Mouse (Mus musculus) frontal cortex, postnatal 10 days (tissue): Measurements from ENCODE around the gene Sphk2.
"Not testable (repeated sequence)": the region's sequence is repeated elsewhere in the genome, so short reads cannot be mapped to it uniquely, and the experiment has no call there.

Experiments
- DNase-seq, 2 experiments: peaks; one replicate each; pipeline ENCODE4 v3.0.0; 2022; ENCODE audit warnings: low spot score in 2 of 2, mixed read lengths in 1 of 2

Sphk2 gene

DNA sequence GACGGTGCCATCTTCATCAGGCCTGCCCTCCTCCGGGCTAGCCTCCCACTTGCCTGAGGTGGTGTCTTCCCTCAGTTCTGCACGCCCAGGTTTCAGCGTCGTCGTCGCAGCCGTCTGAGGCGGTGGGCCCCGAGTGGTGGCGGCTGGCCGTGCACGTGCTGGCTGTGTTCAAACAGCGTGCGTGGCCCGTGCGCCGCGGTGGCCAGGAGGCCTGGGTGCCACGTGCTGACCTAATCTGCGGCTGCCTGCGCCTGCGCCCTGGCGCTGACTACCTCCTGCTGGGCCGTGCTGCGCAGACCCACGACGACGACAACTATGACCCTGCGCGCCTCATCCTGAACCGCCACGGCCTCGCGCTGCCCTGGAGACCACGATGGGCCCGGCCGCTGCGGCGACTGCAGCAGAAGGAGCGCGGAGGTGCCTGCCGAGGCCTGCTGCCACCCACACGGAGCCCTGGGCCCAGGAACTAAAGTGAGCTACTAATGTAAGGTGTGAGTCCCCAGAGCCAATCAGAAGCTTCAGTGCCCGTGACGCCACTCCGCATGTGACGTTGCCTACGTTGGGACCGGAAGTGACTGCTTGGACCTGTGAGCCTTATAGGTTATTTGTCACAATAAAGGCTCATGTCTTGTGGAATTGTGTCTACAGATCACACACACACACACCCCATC, 23.7 kb downstream of the Sphk2 start, which contains the start of gene Sec1:
Sec1 (minus strand) TSS at position 482 of the 671 bp plus-strand sequence.
- DNase-seq, result no peak

DNA sequence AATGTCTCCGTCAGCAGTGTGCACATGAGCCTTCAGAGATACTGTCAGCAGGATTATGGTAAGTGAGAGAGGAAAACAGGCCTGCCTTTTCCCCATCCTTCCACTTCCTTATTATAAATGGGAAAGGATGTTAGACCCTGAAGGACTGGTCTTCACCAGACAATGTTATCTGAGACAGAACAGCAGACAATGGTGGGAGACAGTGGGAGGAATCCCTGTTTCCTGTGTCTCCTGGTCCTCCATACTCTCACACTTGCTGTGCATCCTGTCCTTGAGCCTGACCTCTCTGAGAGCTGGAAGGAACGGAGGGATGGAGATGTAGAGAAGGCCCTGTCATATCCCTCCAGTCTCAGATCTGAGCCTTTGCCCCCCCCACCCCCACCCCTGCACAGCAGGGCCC, 25.4 kb downstream of the Sphk2 start:
- no peak for DNase-seq

DNA sequence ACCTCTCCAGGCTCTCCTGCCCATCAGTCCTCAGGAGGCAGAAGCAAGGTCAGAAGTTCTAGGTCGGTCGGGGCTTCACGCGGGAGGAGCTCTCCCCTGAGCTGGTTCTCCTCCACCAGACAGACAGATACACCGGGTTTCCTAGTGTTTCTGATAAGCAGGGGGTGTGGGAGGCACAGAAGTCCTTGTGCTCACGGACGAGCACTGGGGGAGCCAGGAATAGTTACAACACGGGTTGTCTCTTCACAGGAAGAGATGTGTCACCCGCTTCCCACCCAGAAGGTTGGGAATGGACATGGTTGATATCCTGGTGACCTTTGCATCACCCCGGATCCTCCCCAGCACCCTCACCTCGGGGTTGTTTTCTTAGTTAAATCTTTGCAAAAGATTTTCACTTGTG, 28.0 kb downstream of the Sphk2 start:
- DNase-seq, result no peak

DNA sequence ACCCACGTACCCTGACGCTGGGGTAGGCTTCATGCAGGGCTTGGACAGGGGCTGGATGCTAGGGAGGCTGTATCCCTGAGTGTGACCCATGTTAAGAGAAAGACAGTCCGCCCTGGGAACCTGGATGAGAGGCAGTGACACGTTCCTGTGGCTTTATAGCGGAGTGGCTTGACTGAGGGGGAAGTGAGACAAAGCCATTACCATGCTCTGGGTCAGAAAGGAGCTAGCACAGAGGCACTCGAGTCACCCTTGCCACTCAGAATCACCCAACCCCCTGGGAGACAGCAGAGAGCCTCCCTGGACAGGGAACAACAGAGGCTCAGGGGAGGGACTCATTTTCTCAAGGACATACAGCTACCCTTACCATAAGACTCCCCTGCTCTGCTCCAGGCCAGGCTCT, 28.7 kb downstream of the Sphk2 start:
- no peak for DNase-seq

DNA sequence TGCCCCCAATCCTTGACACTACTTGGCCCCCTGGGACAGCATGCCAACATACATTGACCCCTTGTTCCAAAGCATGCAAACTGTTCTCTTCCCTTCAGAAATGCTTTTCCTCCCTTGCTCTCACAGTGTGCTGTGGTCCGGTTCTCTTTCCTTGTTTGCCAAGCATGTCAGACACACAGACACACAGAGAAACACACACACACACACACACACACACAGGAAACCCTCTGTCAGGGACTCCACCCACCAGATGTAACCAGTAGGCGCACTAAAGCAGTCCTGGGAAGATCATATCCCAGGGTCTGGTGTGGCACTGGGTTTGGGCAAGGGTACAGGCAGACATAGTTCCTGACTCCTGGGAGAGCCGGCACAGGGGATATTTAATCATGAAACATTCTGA, 31.0 kb downstream of the Sphk2 start:
- DNase-seq, result no peak

DNA sequence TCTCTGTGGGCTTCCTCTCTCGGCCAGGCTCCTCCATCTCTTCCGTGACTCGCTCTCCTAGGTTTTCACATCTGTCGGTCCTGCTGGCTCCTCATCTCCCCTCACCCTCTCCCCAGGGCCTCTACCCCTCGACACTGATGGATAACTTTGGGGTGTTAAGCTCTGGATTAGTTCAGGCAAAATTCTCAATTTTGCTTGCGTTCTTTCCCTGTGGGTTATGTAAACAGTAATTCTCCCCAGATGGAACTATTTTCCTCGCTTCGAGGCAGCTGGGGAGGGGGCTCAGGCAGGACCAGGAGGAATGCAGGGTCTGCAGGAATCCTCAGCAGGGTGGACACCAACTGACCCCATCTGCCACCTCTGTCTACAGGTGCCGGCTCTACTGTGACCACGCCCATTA, 32.0 kb downstream of the Sphk2 start:
- no peak for DNase-seq

DNA sequence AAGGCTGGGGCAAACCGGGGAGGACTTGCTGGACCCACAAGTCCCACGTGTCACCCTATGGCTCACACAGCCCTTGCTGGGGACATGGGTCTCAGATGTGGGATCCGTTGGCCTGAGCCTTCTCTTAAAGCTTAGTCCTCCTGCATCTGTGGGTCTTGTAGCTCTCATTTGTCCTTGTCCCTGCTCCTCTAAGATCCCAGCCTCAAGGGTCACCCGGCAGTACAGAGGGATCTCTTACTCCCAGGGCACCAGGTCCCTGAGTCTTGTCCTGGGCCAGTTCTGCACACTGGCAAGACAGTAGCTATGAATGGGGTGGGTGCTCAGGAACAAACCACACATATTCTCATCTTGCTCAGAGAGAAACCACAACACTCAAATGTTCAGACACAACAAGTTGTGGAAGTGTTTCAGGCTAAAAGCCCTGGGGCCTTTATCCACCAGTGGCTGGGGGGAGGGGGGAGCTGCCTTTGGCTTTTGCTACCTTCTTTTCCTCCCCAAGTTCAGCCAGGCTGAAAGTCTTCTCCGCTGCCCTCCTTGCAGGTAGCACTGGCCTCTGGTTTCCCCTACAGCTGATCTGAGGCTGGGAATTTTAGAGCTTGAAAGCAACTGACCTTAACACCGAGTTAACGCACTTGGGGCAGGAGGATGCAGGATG, 34.3 kb downstream of the Sphk2 start, which contains the start of gene Ntn5:
Ntn5 (plus strand) TSS at position 627 of the 655 bp plus-strand sequence.
- no peak for DNase-seq

DNA sequence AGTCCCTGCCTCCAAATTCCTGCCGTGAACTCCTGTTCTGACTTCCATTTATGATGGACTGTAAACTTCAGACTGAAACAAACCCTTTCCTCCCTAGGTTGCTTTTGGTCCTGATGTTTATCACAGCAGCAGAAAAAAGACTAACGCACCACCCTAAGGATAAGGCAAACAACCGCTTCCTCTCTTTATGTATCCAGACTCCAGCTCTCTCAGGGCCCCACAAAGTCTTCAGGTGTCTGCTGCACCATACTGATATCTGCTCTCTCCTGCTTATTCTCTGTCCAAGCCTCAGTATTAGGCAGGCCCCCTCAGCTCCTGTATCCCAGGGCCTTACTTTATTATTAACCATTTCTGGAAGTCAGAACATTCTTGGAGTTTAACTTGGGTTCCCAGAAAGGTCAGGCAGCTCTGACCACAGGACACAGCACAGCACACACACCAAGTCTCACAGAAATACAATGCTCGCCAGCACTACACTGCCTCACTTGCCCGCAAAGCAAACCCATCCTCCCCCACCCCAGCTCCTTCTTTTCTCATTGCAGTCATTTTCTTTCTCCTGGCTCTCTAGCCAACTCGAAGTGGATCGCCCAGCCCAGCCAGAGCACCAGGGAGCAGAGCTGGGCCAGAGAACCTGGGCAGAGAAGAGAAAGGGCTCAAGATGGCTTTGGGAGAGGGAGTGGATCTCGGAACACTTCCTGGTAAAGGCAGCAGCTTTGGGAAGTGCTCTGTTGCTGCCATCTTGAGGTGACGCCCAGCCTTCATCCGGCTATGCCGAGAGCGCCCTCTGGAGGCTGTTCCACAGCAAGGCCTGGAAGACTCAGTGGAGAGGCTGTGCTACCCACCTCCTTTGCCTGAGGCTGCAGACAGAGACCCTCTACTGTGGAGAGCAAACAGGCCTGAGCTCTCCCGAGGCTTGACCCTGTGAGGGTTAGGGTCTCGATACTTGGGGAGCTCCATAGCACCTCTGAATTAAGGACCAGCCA, 35.4 kb downstream of the Sphk2 start:
- peak in 1 of 2 experiments; percentile 83 for DNase-seq

DNA sequence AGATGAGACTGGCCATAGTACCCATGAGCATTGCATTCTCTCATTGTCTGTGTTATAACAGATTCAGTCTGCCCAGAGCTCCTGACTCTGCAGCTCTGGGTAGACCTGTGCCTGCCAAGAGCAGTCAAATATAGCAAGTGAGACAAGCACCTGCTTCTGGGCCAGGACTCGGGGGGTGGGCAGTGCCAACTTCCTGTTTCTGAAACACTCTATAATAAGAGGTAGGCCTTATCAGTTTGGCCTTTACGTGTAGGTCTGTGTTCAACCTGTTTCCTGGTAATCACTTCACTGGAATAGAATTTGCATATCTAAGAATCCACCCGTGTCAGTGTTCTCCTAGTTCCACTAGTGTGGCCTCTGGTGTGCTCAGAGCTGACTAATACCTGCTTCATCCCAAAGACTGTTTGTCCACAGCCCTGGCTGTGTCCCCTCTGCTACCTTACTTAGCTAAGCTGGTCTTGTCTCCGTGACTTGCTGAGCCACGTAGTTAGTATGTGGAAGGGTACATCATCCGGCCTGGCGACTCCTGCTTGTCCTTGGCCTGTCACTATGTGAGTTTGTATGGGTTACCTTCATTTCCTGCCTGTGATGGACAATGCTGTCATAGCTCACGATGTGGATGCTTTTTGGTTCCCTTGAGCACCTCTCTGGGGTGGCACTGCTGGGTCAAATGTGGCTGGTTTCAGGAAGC, 36.6 kb downstream of the Sphk2 start:
- DNase-seq, result no peak

DNA sequence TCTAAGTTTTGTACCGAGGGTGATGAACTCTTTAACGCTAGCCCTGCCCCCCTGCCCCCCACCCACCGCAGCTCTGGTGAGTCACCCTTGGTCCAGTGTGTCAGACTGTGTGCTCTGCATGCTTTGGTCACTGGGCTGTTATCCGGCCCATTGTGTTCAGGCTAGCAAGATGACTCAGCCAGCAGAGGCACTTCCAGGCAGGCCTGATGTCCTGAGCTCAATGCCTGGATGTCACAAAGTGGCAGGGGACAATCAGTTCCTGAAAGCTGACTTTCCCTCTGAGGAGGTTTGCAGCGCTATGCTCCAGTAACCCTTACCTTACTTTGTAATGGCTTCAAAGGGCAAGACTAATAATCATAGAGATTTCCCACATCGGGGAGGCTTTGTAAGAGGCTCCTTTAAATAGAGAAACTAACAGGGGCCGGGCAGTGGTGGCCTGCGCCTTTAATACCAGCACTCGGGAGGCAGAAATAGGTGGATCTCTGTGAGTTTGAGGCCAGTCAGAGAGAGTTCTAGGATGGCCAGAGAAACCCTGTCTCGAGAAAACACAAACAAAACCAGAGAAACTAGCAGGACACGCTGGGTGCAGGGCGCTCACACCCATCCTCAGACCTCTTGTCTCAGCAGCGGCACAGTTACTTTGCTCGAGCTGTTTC, 37.7 kb downstream of the Sphk2 start:
- DNase-seq, result no peak

DNA sequence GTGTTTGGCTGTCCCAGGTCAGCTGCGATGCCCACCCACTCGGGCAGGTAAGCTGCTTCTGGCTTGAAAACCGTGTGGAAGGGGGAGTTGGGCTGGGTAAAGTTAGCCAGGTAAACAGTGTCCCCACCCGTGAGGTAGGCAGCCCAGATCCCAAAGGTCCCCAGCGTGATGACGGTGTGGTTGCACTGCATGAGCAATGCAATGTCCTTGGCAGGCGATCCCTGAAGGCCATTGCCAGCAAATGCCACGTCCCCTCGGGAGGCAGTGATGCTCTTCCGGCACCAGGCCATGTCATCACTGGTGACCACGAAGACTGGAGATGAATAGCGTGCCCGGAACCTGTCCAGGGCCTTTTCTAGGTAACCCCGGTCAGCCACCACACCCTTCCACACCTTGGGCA, 39.3 kb downstream of the Sphk2 start:
- no peak for DNase-seq

DNA sequence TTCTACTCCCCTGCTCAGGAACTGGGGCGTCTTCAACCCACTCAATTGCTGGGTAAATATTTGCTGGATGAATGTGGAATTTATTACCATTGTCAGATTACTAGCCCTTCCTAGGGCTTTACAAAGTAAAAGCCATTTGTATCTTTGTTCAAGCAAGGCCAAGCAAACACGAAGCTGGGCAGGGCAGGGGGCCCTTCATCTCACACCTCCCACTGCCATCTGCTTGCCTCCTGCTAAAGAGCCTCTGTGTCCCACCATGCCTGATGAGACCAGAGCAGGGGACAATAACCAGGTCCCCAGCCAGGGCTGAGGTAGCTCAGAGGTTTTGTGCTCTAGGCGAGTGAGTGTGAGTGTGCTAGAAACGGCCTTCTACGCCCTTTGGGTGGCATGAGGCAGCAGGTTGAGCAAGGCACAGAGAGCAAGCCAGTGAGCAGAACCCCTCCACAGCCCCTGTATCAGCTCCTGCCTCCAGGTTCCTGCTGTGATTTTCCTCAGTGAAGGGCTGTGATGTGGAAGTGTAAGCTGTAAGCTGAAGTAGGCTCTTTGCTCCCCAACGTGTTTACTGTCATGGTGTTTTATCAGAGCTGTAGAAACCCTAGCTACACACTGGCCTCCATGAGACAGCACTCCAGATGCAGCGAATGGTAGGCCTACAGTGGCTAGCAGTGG, 40.0 kb downstream of the Sphk2 start:
- no peak for DNase-seq

DNA sequence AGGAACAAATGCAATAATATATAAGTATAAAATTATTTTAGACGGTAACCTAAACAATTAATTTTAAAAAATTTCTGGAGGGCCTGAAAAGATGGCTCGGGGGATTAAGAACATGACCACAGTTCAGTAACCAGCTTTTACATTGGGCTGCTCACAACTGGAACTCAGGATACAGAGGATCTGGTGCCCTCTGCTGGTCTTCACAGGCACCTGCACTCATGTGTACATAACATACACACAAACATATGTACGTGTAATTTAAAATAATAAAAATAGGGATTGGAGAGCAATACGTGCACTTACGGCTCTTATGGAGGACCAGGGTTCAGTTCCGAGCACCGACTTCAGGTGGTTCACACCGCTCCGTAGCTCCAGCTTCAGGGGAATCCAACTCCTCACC, 48.9 kb downstream of the Sphk2 start:
- no peak for DNase-seq

DNA sequence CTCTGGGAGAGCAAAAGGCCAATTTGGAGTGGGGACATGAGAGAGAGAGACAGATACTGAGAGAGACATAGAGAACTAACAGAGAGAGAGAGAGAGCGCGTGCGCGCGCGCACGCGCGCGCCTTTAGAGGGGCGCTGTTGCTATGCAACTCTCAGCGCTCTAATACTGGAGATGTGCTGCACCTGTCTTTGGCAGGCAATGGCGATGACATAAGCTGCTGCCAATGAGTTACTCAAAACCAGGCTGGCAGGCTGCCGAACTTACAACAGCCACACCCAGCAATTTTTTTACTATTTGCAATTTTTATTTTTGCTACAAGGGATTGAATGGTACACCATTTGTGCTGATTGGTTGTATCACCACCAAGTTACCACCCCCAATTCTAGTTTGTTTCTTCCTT, 50.0 kb downstream of the Sphk2 start:
- DNase-seq, result no peak

DNA sequence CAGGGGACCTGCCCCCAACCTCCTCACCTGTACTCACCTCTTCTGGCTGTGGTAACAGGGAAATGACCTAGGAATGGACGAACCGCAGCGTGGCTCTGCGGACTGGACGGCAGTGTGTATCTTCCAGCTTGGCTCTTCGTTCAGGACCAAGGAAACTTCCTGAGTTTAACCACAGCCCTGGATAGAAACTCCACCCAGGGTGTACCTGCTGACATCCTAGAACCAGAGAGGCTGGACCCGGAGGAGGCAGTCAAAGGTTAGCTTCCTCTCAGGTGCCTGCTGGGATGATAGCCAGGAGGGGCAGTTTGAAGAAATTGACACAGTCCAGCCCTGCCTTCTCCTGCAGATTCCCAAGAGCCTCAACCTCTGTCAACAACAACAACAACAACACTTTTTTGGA, 51.6 kb downstream of the Sphk2 start, which contains the start of gene Fut2:
Fut2 (minus strand) TSS at position 234 of the 400 bp plus-strand sequence.
- DNase-seq, result no peak

DNA sequence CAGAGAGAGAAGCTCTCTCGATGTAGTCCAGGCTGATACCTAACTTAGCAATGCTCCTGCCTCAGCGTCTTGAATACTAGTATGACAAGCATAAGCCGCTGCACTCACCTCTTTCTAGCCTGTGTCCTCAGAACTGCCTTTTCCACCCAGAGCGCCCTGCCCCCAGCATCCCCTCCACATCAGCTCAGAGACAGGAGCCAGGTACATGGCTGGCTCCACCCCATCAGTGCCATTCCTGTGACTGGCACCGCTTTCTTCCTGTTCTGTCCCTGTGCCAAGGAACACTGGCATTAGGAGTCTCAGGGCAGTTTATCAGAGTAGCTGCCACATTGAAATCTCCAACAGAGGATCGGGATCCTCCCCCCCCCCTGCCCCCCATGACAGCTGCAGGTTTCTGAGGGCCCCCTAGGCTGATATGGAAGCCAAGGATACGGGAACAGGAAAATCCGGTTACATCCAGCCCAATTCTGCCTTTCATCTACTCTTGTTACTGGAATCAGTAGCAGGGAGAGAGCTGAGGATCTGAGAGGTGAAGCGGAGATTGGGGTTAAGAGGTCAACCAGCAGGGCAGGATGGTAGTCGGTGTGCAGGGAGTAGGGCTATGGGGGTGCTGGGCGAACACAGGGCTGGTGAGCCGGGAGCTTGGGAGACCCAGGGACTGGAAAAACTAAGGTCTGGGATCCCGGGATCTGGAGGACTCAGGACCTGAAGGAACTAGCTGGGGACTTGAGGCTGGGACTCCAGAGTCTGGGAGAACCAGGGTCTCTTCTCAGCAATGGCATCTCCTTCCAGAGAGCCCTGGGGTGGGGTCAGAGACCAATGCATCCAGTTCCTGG, 52.3 kb downstream of the Sphk2 start:
- no peak for DNase-seq

DNA sequence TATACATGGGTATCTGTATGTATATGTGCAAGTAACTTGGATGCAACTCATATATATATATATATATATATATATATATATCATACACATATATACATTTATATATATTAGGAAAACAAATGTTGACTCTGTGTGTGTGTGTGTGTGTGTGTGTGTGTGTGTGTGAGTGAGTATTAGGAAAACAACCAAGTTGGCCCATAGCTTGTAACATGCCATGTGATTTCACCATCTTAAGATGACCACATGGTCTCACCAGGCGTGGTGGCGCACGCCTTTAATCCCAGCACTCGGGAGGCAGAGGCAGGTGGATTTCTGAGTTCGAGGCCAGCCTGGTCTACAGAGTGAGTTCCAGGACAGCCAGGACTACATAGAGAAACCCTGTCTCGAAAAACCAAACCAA, 56.1 kb downstream of the Sphk2 start:
- DNase-seq, result not testable (repeated sequence)

DNA sequence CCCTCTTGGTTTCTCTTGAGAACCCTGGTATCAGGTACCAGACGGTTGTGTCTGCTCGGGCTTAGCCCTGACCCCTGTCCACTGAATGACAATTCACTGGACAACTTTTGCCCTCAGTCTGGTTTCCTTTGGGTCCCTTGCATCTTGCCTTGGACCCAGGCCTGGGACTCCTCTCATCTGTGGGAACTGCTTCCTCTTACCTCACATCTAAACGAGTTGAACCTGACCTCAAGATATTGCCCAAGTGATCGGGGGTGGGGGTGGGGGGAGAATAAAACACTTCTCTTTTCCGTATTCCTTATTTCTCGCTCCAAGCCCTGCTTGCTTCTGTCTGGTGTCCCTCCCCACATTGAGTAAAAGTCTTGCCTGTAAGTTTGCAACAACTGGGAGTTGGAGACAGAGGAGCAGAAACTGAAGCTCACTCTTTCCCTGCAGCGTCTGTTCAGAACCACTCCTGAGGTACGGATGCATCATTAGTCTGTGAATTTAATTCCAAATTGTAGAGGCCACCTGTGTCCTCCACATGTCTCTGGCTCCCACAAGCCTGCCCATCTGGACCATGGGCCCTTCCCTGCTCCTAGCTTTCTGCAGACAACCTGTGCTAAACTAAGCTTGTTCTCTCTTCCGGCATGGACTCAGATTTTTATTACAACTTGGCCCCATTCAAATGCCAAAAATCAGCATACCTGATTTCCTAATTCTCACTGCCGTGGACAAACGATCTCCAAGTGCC, 56.9 kb downstream of the Sphk2 start:
- DNase-seq, result no peak
